Mouse (Mus musculus) lung, adult 2 months (tissue): ENCODE measurements at regions not wholly inside any gene's neighbourhood (a gene's known extent, or its start where the extent isn't known, plus 50 kb on each side); places are given as distances from the start of the nearest gene placed in this dataset.

ENCODE experiments used
- DNase-seq: peaks from one replicate; pipeline ENCODE4 v3.0.0; 2022
- H3K4me1 ChIP-seq: fragments of 200-500 bp; 2 replicates; pipeline ENCODE4 v1.6.1; 2011; ENCODE audit warnings: low read length; ENCODE audit not compliant: control insufficient read depth, insufficient read depth
- H3K4me3 ChIP-seq: fragments of 200-500 bp; replicated peaks from 2 replicates; pipeline ENCODE3; 2011; ENCODE audit warnings: low read depth, mild to moderate bottlenecking, control low read depth, low read length; ENCODE audit errors: extremely low read depth
- CTCF ChIP-seq: fragments of 200-500 bp; IDR thresholded peaks from 2 replicates; pipeline ENCODE4 v1.5.1; 2011; ENCODE audit warnings: mild to moderate bottlenecking, low read length, control low read depth; ENCODE audit not compliant: insufficient read depth
- POLR2A ChIP-seq: fragments of 200-500 bp; IDR thresholded peaks from 2 replicates; pipeline ENCODE4 v1.6.1; 2011; ENCODE audit warnings: low read depth, mild to moderate bottlenecking, control low read depth, low read length, borderline replicate concordance; ENCODE audit errors: extremely low read depth
- WGBS: fragments of 180-500 bp; shearing (Covaris S2); methylation state at CpG from one replicate; pipeline ENCODE4 v1.1.7; 2018; 5-methylcytosine and 5-hydroxymethylcytosine counted together

DNA sequence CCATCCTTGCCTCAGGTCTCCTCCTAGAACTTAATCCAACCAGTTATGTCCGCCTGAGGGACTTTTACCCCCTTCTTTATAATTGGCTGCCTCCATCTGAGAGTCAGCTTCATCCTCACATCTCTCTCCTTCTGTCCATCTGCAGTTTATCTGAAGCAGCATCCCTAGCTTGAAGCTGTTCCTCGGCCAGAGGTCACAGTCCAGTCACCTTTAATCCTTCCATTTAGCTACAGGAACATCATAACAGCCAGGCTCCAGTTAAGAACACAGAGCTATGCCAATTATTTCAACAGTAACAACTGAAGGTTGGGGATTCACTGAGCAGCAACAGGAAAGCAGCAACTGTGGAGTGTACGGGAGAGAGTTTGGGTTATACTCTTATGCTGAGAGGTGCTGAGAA lies 179.0 kb downstream of the Ice1 start:
- DNase-seq = no peak
- TF ChIP-seq CTCF = no peak
- no peak for TF ChIP-seq POLR2A
- 57% methylated on average over 3 of the region's 3 CpGs for WGBS
- no peaks in the 10 kb centered on the region for H3K4me1 ChIP-seq
- no peak overlapping the region for H3K4me3 ChIP-seq

DNA sequence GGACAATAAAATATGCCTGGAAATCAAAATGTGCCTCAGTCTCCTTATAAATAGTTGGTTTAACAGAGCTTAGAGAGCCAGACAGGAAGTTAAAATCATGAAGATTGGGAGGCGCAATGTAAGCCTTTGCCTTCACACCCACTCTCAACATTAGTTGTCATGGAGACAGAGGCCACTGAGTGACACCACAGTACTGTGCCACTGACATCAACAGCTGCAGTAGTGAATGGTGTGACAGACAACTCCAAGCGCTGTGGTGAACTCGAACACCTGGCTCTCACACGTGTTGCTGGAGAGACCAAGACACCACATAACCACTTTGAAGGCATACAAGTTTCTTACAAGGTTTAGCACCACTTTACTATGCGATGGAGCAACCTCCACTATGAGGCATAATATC lies 172.4 kb downstream of the Ice1 start:
- WGBS = 63% methylated on average over 5 of the region's 5 CpGs
- H3K4me3 ChIP-seq = no peak overlapping the region
- DNase-seq = no peak
- no peak for TF ChIP-seq POLR2A
- TF ChIP-seq CTCF = no peak
- H3K4me1 ChIP-seq = no peaks in the 10 kb centered on the region

DNA sequence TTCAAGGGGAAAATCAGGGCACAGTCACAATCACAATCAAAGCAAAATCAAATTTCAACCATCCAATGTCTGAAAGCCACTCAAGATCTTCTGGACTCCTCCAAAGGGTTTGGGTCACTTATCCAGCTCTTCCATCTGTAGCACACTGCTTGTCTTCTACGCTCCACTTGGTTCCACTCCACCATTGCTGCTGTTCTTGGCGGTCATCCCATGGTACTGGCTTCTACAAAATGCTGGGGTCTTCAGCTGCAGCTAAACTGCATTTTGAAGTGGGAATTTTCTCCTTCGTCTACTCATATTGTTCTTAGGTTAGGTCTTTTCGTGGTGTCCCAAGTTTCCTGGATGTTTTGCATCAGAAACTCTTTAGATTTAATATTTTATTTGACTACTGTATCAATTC lies 162.7 kb downstream of the Ice1 start:
- no peak for DNase-seq
- Histone ChIP-seq H3K4me3 (no peak overlapping the region), H3K4me1 (no peaks in the 10 kb centered on the region)
- 76% methylated on average over 4 of the region's 4 CpGs for WGBS
- TF ChIP-seq POLR2A (no peak), CTCF (no peak)

DNA sequence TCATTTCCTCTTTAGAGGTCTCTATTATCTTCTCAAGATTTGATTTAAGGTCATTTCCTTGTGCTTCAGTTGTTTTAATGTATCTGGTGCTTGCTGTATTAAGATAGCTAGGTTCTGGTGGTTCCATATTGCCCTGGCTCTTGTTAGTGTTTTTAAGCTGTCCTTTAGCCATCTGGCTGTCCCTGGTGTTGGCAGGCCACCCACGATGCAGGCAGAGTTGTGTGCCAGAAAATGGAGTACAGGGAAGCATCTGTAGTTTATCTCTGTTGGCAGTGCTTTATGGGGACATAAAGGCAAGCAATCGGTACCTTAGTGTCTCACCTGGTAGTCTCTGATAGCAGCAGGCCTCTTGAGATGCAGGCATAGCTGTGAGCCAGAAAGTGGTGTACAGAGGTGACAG lies 162.1 kb downstream of the Ice1 start:
- Histone ChIP-seq H3K4me1 (no peaks in the 10 kb centered on the region), H3K4me3 (no peak overlapping the region)
- TF ChIP-seq POLR2A (no peak), CTCF (no peak)
- WGBS = 56% methylated on average over 2 of the region's 2 CpGs
- no peak for DNase-seq

DNA sequence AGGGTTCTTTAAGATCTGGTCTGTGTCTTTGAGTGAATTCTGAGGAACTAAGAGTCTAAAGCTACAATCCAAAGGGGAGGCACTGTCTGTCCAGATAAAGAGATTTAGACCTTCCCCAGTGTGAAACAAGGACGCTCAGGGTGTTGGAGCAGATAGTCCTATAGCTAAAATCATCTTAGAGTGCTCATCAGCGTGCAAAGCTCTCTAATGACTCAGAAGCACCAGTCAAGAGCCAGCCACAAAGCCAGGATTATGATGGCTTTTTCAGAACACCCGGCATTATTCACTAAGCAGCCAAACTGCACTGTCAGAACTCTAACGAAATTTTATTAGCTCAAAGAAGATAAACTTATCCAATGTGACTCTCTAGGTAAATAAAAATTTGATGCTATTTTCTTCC lies 138.1 kb downstream of the Ice1 start:
- H3K4me1 ChIP-seq = no peaks in the 10 kb centered on the region
- TF ChIP-seq CTCF = no peak
- TF ChIP-seq POLR2A = no peak
- WGBS = 52% methylated on average over 4 of the region's 4 CpGs
- DNase-seq = no peak
- H3K4me3 ChIP-seq = no peak overlapping the region
